Mouse (Mus musculus) stomach, postnatal 0 days (tissue): Measurements from ENCODE around the gene Etfbkmt. TPM values are rescaled to one million over a fixed set of nuclear protein-coding genes. Genes with fewer than 3 reads are reported as not detected.

Experiments
- ATAC-seq: fragments of 200-750 bp; cut with Nextera tagmentation; 2 replicates; pipeline ENCODE4 v1.8.0; 2017; ENCODE audit not compliant: low FRiP score, low TSS enrichment
- DNase-seq: peaks from one replicate; pipeline ENCODE4 v3.0.0-alpha.2; 2016; ENCODE audit warnings: low spot score
- H3K27ac ChIP-seq: fragments of 300-500 bp; sonication (generic); replicated peaks from 2 replicates; pipeline ENCODE4 v1.5.1; 2014; ENCODE audit warnings: mild to moderate bottlenecking, control low read depth
- H3K27me3 ChIP-seq: fragments of 300-500 bp; sonication (generic); 2 replicates; pipeline ENCODE4 v1.6.1; 2014; ENCODE audit warnings: low read length; ENCODE audit not compliant: control insufficient read depth, insufficient read depth
- H3K36me3 ChIP-seq: fragments of 300-500 bp; sonication (generic); 2 replicates; pipeline ENCODE4 v1.6.1; 2014; ENCODE audit warnings: low read length, mixed read lengths; ENCODE audit not compliant: control insufficient read depth, insufficient read depth
- H3K4me1 ChIP-seq: fragments of 300-500 bp; sonication (generic); replicated peaks from 2 replicates; pipeline ENCODE4 v1.6.1; 2014; ENCODE audit warnings: antibody characterized with exemption; ENCODE audit not compliant: control insufficient read depth, insufficient read depth
- H3K4me2 ChIP-seq: fragments of 300-500 bp; sonication (generic); replicated peaks from 2 replicates; pipeline ENCODE4 v1.6.1; 2014; ENCODE audit warnings: low read depth, mild to moderate bottlenecking, control low read depth, moderate library complexity
- H3K4me3 ChIP-seq: fragments of 300-500 bp; sonication (generic); 2 replicates; pipeline ENCODE4 v1.5.1; 2014; ENCODE audit warnings: low read depth, low read length, control low read depth
- H3K9ac ChIP-seq: fragments of 300-500 bp; sonication (generic); 2 replicates; pipeline ENCODE4 v1.6.1; 2014; ENCODE audit warnings: mild to moderate bottlenecking, low read length, control low read depth, mixed read lengths
- H3K9me3 ChIP-seq: fragments of 300-500 bp; sonication (generic); 2 replicates; pipeline ENCODE4 v1.6.1; 2016; ENCODE audit warnings: low read length; ENCODE audit not compliant: control insufficient read depth
- CTCF ChIP-seq: IDR thresholded peaks from 2 replicates; pipeline ENCODE4 v1.5.1; 2016; ENCODE audit warnings: antibody characterized with exemption, low read depth, mild to moderate bottlenecking, moderate library complexity
- EP300 ChIP-seq: optimal IDR thresholded peaks from 2 replicates; pipeline ENCODE3; 2016; ENCODE audit warnings: antibody characterized with exemption
- WGBS: fragments of 180-500 bp; shearing (Covaris S2); extraction: QIAGEN DNeasy Blood & Tissue Kit; methylation state at CpG from one replicate; pipeline ENCODE4 v1.1.7; 2014; 5-methylcytosine and 5-hydroxymethylcytosine counted together
- polyA plus RNA-seq: library from polyadenylated mRNA; unstranded; fragments of >200 nt; fragmentation: Nextera tagmentation; extraction: Ambion mirVana; gene quantifications from 2 replicates; pipeline ENCODE4 v1.2.1, GENCODE M21; 2015

The Etfbkmt gene
- polyA plus RNA-seq, 1 experiment from 2014 or later: 12.6 TPM

- TF ChIP-seq EP300 (no peak), CTCF (peak; percentile 4; the same call in 1 of the 2 replicates)
- no peaks in the 10 kb centered on the region for H3K27me3 ChIP-seq
- H3K4me2 ChIP-seq: peak overlapping the region; percentile 64
- peak overlapping the region; percentile 54 for H3K4me3 ChIP-seq
- H3K9me3 ChIP-seq: no peaks in the 10 kb centered on the region
- peaks cover 2% of the 10 kb centered on the region; the same call in 1 of the 2 replicates for H3K36me3 ChIP-seq
- peak overlapping the region; percentile 79 for H3K27ac ChIP-seq
- 2% methylated on average over 36 of the region's 36 CpGs for WGBS
- DNase-seq (peak; percentile 87), ATAC-seq (peak; percentile 95)
- H3K4me1 ChIP-seq: no peaks in the 10 kb centered on the region
- H3K9ac ChIP-seq: peak overlapping the region; percentile 66
Measured at GRCm38 (mm10) chr6:149141393-149142173, 1.9 kb downstream of the Etfbkmt start.

GRCm38 (mm10) chr6:149145143-149145542 lies 5.5 kb downstream of the Etfbkmt start:
- H3K9me3 ChIP-seq: no peaks in the 10 kb centered on the region
- no peak overlapping the region for H3K27ac ChIP-seq
- H3K4me1 ChIP-seq: no peaks in the 10 kb centered on the region
- no peaks in the 10 kb centered on the region for H3K27me3 ChIP-seq
- H3K9ac ChIP-seq: no peak overlapping the region
- H3K4me3 ChIP-seq: no peak overlapping the region
- peaks cover 2% of the 10 kb centered on the region; the same call in 1 of the 2 replicates for H3K36me3 ChIP-seq
- no peak overlapping the region for H3K4me2 ChIP-seq
- no peak for ATAC-seq
- TF ChIP-seq EP300 (no peak), CTCF (no peak)
- WGBS: 89% methylated on average over 1 of the region's 1 CpGs
- no peak for DNase-seq

- ATAC-seq (peak; percentile 97), DNase-seq (peak; percentile 68)
- Histone ChIP-seq H3K4me2 (no peak overlapping the region), H3K4me3 (no peak overlapping the region), H3K27me3 (no peaks in the 10 kb centered on the region), H3K36me3 (peaks cover 2% of the 10 kb centered on the region; the same call in 1 of the 2 replicates), H3K27ac (peak overlapping the region; percentile 67), H3K4me1 (no peaks in the 10 kb centered on the region), H3K9ac (no peak overlapping the region), H3K9me3 (no peaks in the 10 kb centered on the region)
- TF ChIP-seq CTCF (peak; percentile 15; the same call in 1 of the 2 replicates), EP300 (no peak)
- 48% methylated on average over 7 of the region's 7 CpGs for WGBS
Measured at GRCm38 (mm10) chr6:149148436-149149229, 9.0 kb downstream of the Etfbkmt start.

GRCm38 (mm10) chr6:149152119-149152518 lies 12.5 kb downstream of the Etfbkmt start:
- Histone ChIP-seq H3K27me3 (no peaks in the 10 kb centered on the region), H3K9ac (no peak overlapping the region), H3K4me2 (no peak overlapping the region), H3K27ac (no peak overlapping the region), H3K9me3 (no peaks in the 10 kb centered on the region), H3K4me1 (0 out of 2 replicates have a peak, but pooled peaks cover 4% of the 10 kb centered on the region), H3K36me3 (peaks cover 4% of the 10 kb centered on the region; the same call in 1 of the 2 replicates), H3K4me3 (no peak overlapping the region)
- ATAC-seq (no peak), DNase-seq (no peak)
- no peak for TF ChIP-seq EP300
- TF ChIP-seq CTCF: no peak
- 82% methylated on average over 2 of the region's 2 CpGs for WGBS

- no peaks in the 10 kb centered on the region for H3K27me3 ChIP-seq
- TF ChIP-seq EP300 (no peak), CTCF (peak; percentile 52)
- H3K27ac ChIP-seq: no peak overlapping the region
- DNase-seq: no peak
- WGBS: 33% methylated on average over 6 of the region's 6 CpGs
- ATAC-seq: no peak
- H3K9me3 ChIP-seq: no peaks in the 10 kb centered on the region
- H3K4me1 ChIP-seq: 0 out of 2 replicates have a peak, but pooled peaks cover 4% of the 10 kb centered on the region
- peaks cover 4% of the 10 kb centered on the region; the same call in 1 of the 2 replicates for H3K36me3 ChIP-seq
- no peak overlapping the region for H3K4me3 ChIP-seq
- no peak overlapping the region for H3K4me2 ChIP-seq
- H3K9ac ChIP-seq: no peak overlapping the region
Measured at GRCm38 (mm10) chr6:149153473-149154115, 13.9 kb downstream of the Etfbkmt start.
